In genomic region chr2:38678947-38679346, GRCm38 (mm10) we compare ENCODE assay signal across 22 mouse cellular contexts. TPM values are rescaled to one million over a fixed set of nuclear protein-coding genes. Genes with fewer than 3 reads are reported as not detected.
"Had no signal": no experiment of that assay in that cellular context is flagged by ENCODE, and none has a peak within 500 bp of the region (broad histone marks: within the 10 kb centered on the region; RNA-seq: fewer than 3 reads in every experiment).

No protein-coding gene starts in this region.

- H3K4me2 ChIP-seq: liver, embryonic 13.5 days; midbrain, embryonic 13.5 days; neural tube, embryonic 13.5 days; stomach, embryonic 15.5 days had no signal

- ATAC-seq: midbrain, embryonic 13.5 days had no signal

- H3K36me3 ChIP-seq: liver, embryonic 13.5 days; midbrain, embryonic 13.5 days; neural tube, embryonic 13.5 days; stomach, embryonic 15.5 days had no signal

- H3K4me3 ChIP-seq: left cerebral cortex, adult 2 months; liver, embryonic 13.5 days; midbrain, embryonic 13.5 days; neural tube, embryonic 13.5 days; stomach, embryonic 15.5 days had no signal

- H3K9me3 ChIP-seq: liver, embryonic 13.5 days; midbrain, embryonic 13.5 days; neural tube, embryonic 13.5 days; stomach, embryonic 15.5 days had no signal

- H3K27ac ChIP-seq: kidney, postnatal 0 days; left cerebral cortex, adult 2 months; liver, embryonic 13.5 days; macrophage; midbrain, embryonic 13.5 days; neural tube, embryonic 13.5 days; stomach, embryonic 15.5 days had no signal

- H3K27me3 ChIP-seq: neural tube, embryonic 13.5 days; stomach, embryonic 15.5 days had no signal

- DNase-seq: kidney, adult 18-20 months; kidney, adult 9 months; kidney, postnatal 25 days; layer of hippocampus, postnatal 36 days; liver, embryonic 13.5 days; lung, adult 2 months; retina, postnatal 1 day; right cerebral cortex, postnatal 25 days; spleen, adult 18-20 months; thymus, postnatal 25 days had no signal

- H3K4me1 ChIP-seq: midbrain, embryonic 13.5 days; neural tube, embryonic 13.5 days; stomach, embryonic 15.5 days had no signal

- H3K9ac ChIP-seq: liver, embryonic 13.5 days; midbrain, embryonic 13.5 days; neural tube, embryonic 13.5 days; stomach, embryonic 15.5 days had no signal

RNA-seq across cellular contexts. Expression of gene Nr5a1, which starts 35.4 kb away (rescaled TPM):
- total RNA-seq: layer of hippocampus, postnatal 10 days; layer of hippocampus, postnatal 36 days; left cerebral cortex, postnatal 10 days; liver, adult 2 months; megakaryocyte, adult 5-6 weeks; neutrophil, adult 5-6 weeks had no signal
- polyA plus RNA-seq: limb, embryonic 11.5 days; liver, adult 2 months; liver, embryonic 13.5 days; macrophage had no signal
